Mouse (Mus musculus) kidney, embryonic 15.5 days (tissue): ENCODE data around the gene Rfx8. TPM values are rescaled to one million over a fixed set of nuclear protein-coding genes. Genes with fewer than 3 reads are reported as not detected.

Experiments
- ATAC-seq: fragments of 200-750 bp; cut with Nextera tagmentation; replicated peaks from 2 replicates; pipeline ENCODE4 v1.8.0; 2017; ENCODE audit warnings: moderate TSS enrichment; ENCODE audit not compliant: low FRiP score
- H3K27ac ChIP-seq: fragments of 300-500 bp; sonication (generic); 2 replicates; pipeline ENCODE4 v1.5.1; 2015; ENCODE audit warnings: mild to moderate bottlenecking, inconsistent platforms
- H3K27me3 ChIP-seq: fragments of 300-500 bp; sonication (generic); 2 replicates; pipeline ENCODE4 v1.6.1; 2015; ENCODE audit warnings: inconsistent platforms
- H3K36me3 ChIP-seq: fragments of 300-500 bp; sonication (generic); 2 replicates; pipeline ENCODE4 v1.6.1; 2015; ENCODE audit warnings: inconsistent platforms
- H3K4me1 ChIP-seq: fragments of 300-500 bp; sonication (generic); 2 replicates; pipeline ENCODE4 v1.6.1; 2015; ENCODE audit warnings: inconsistent platforms
- H3K4me2 ChIP-seq: fragments of 300-500 bp; sonication (generic); 2 replicates; pipeline ENCODE4 v1.6.1; 2015; ENCODE audit warnings: moderate library complexity, mild to moderate bottlenecking, inconsistent platforms
- H3K4me3 ChIP-seq: fragments of 300-500 bp; sonication (generic); replicated peaks from 2 replicates; pipeline ENCODE4 v1.5.1; 2015; ENCODE audit warnings: mild to moderate bottlenecking, inconsistent platforms
- H3K9ac ChIP-seq: fragments of 300-500 bp; sonication (generic); 2 replicates; pipeline ENCODE4 v1.6.1; 2015; ENCODE audit warnings: mild to moderate bottlenecking, inconsistent platforms
- H3K9me3 ChIP-seq: fragments of 300-500 bp; sonication (generic); replicated peaks from 2 replicates; pipeline ENCODE4 v1.6.1; 2016; ENCODE audit warnings: inconsistent platforms
- WGBS: fragments of 180-500 bp; shearing (Covaris S2); methylation state at CpG from one replicate; pipeline ENCODE4 v1.1.7; 2015; ENCODE audit warnings: mixed read lengths; 5-methylcytosine and 5-hydroxymethylcytosine counted together
- polyA plus RNA-seq: library from polyadenylated mRNA; unstranded; fragments of >200 nt; fragmentation: Nextera tagmentation; extraction: Ambion mirVana; gene quantifications from 2 replicates; pipeline ENCODE4 v1.2.1, GENCODE M21; 2015

Gene Rfx8
- polyA plus RNA-seq, 1 experiment from 2014 or later, result 0.51 TPM

GRCm38 (mm10) chr1:39710604-39711003, 10.2 kb downstream of the Rfx8 start:
- peaks cover 28% of the 10 kb centered on the region for H3K4me1 ChIP-seq
- no peak overlapping the region for H3K9ac ChIP-seq
- 59% methylated on average over 4 of the region's 4 CpGs for WGBS
- no peaks in the 10 kb centered on the region for H3K27me3 ChIP-seq
- H3K27ac ChIP-seq, result no peak overlapping the region
- no peaks in the 10 kb centered on the region for H3K9me3 ChIP-seq
- H3K4me3 ChIP-seq, result no peak overlapping the region
- ATAC-seq, result no peak
- no peak overlapping the region for H3K4me2 ChIP-seq
- no peaks in the 10 kb centered on the region for H3K36me3 ChIP-seq

DNA sequence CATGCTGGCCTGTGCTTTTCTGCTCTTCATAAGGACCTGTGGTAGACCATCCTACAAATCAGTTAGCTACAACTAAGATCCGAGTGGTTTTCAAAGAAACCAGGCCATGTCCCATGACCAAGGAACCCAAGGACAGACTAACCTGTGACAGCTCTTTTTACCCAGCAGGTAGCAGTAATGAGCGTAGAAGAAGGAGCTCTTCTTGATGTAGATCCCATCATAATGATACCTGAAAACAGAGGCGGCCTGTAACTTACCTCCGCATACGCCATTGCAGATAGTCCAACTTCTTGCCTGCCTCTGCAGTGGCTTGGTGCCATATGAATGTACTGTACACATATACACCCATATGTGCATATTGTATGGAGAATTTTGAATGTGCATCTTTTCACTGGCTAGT, 10.8 kb downstream of the Rfx8 start:
- H3K9ac ChIP-seq, result no peak overlapping the region
- H3K4me3 ChIP-seq, result no peak overlapping the region
- H3K27ac ChIP-seq, result no peak overlapping the region
- H3K36me3 ChIP-seq, result no peaks in the 10 kb centered on the region
- H3K27me3 ChIP-seq, result no peaks in the 10 kb centered on the region
- ATAC-seq, result no peak
- WGBS, result 95% methylated on average over 5 of the region's 5 CpGs
- H3K4me2 ChIP-seq, result no peak overlapping the region
- H3K9me3 ChIP-seq, result no peaks in the 10 kb centered on the region
- H3K4me1 ChIP-seq, result peaks cover 22% of the 10 kb centered on the region

- no peak overlapping the region for H3K27ac ChIP-seq
- no peak for ATAC-seq
- WGBS, result 89% methylated on average over 5 of the region's 5 CpGs
These were observed 12.0 kb downstream of the Rfx8 start for GRCm38 (mm10) chr1:39708778-39709177.

DNA sequence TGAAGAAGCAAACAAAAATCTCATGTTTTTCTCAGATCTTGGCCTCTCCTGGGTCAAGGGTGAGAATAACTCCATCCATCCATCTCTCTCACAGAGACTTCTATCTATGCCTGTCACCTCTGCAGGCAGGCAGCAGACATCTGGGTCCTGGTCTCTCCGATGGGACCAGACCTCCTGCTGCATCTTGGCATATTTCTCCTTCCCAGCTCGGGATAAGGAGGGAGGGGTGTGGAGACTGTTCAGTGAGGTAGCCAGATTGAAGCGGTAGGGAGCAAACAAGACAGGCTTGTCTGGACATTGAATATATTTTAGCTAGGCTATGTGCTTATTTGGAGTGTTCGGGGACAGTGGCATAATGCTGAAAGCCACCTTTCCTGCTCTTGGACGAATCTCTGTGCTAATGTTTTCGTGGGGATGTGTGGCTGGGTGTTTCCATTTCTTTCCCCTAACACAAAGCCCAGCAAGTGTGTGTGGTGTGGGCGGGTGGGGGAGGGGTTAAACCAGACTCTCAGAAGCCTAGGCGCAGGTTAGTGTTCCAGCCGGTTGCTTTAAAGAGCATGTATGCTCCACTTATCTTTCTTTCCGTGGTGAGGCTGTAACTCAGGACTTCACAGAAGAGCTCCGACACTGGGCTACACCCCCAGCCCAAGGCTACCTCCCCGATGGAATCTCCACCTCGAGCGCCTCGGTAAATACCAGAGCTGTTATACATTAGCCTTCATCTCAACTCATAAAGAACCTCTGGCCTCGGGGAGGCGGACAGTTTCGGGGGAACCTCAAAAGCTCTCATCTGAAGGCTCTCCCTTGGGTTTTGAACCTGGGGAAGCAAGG, 18.4 kb downstream of the Rfx8 start:
- Histone ChIP-seq H3K9ac (no peak overlapping the region), H3K36me3 (no peaks in the 10 kb centered on the region), H3K4me1 (peaks cover 62% of the 10 kb centered on the region), H3K27ac (peak overlapping the region; percentile 88), H3K4me3 (no peak overlapping the region), H3K27me3 (no peaks in the 10 kb centered on the region), H3K9me3 (no peaks in the 10 kb centered on the region), H3K4me2 (peak overlapping the region; percentile 38)
- 17% methylated on average over 18 of the region's 18 CpGs for WGBS
- ATAC-seq, result peak; percentile 69

More at GRCm38 (mm10) chr1:39708778-39709177, 12.0 kb downstream of the Rfx8 start:
- no peak overlapping the region for H3K4me3 ChIP-seq
- peaks cover 11% of the 10 kb centered on the region for H3K4me1 ChIP-seq
- H3K9ac ChIP-seq, result no peak overlapping the region
- no peaks in the 10 kb centered on the region for H3K36me3 ChIP-seq
- no peaks in the 10 kb centered on the region for H3K9me3 ChIP-seq
- no peak overlapping the region for H3K4me2 ChIP-seq
- no peaks in the 10 kb centered on the region for H3K27me3 ChIP-seq

DNA sequence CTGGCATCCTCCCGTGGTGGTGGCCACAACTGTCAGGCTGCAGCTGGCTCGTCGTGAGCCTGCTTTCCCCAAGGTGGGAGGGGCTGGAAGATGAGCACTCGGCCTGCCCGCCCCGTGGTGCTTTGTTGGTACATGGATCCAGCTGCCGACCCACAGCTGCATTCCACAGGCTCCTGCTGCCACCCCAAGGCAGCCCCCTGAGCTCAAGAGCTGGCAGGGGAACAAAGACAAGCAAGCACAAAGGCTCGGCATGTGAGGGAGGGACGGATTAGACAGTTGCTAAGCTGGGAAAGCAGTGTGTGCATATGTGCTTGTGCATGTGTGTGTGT, 19.6 kb downstream of the Rfx8 start:
- H3K4me2 ChIP-seq, result peak overlapping the region; percentile 21
- ATAC-seq, result peak; percentile 5; the same call in 1 of the 2 replicates

DNA sequence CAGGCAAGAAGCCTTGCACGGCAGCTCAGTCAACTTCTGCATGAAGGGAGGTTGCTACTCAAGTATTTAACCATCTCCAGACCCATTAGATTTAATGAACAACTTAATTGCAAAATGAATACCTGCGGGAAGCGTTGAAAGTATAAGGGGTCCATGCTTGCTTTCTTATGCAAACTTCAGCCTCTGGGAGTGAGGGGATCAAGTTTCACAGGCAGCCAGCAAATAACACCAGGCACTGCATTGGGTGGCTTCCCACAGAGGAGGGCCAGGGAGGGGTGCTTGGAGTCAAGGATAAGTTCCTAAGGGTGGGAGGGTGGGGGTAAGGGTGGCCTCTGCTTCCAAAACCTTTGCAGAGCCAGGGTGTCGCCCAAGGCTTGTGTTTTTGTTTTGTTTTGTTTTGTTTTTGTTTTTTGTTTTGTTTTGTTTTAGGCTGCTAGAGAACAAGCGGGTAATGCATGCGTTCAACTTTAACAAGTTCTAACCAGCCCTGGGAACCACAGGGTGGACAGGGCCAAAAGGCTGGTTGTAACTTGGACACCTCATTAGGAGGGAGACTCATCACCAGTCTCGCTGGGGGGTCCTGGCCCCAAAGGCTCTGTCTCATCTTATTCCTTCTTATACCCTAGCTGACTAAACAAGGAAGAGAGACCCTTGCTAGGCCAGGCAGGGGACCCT, 20.1 kb downstream of the Rfx8 start:
- H3K27me3 ChIP-seq, result no peaks in the 10 kb centered on the region
- no peak overlapping the region for H3K4me3 ChIP-seq
- H3K27ac ChIP-seq, result peak overlapping the region; percentile 80
- H3K9ac ChIP-seq, result no peak overlapping the region
- H3K4me1 ChIP-seq, result peaks cover 70% of the 10 kb centered on the region
- H3K4me2 ChIP-seq, result peak overlapping the region; percentile 21
- H3K36me3 ChIP-seq, result no peaks in the 10 kb centered on the region
- 15% methylated on average over 7 of the region's 7 CpGs for WGBS
- no peaks in the 10 kb centered on the region for H3K9me3 ChIP-seq
- ATAC-seq, result peak; percentile 78

More for the DNA sequence above, 19.6 kb downstream of the Rfx8 start:
- peaks cover 67% of the 10 kb centered on the region for H3K4me1 ChIP-seq
- peak overlapping the region; percentile 80 for H3K27ac ChIP-seq
- H3K27me3 ChIP-seq, result no peaks in the 10 kb centered on the region
- WGBS, result 6% methylated on average over 9 of the region's 9 CpGs
- H3K9me3 ChIP-seq, result no peaks in the 10 kb centered on the region
- H3K9ac ChIP-seq, result no peak overlapping the region
- H3K4me3 ChIP-seq, result no peak overlapping the region
- no peaks in the 10 kb centered on the region for H3K36me3 ChIP-seq

- no peak for ATAC-seq
- no peak overlapping the region for H3K4me2 ChIP-seq
- H3K9me3 ChIP-seq, result no peaks in the 10 kb centered on the region
- no peaks in the 10 kb centered on the region for H3K27me3 ChIP-seq
- 28% methylated on average over 6 of the region's 6 CpGs for WGBS
- peaks cover 79% of the 10 kb centered on the region for H3K4me1 ChIP-seq
- no peak overlapping the region for H3K9ac ChIP-seq
- H3K4me3 ChIP-seq, result no peak overlapping the region
- peak overlapping the region; percentile 15; the same call in 1 of the 2 replicates for H3K27ac ChIP-seq
- H3K36me3 ChIP-seq, result no peaks in the 10 kb centered on the region
These were observed 22.3 kb downstream of the Rfx8 start for GRCm38 (mm10) chr1:39698456-39698855.

DNA sequence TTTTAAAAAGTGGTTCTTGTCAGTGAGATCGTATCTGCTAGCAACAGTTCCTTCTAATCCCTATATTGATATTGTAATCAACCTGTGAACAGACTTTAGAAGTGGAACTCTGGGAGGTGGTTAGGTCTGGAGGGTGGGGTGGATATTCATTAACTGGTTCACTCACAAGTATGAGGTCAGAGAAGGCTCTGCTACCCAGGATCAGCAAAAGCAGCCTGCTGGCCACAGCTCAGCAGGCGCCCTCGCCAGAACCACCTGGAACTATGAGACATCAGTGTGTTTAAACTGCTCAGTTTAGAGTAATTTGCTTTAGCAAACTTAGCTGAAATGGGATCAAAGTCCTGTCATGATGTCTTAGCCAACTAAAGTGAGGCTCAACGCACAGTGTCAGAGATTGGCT, 25.6 kb downstream of the Rfx8 start:
- H3K4me2 ChIP-seq, result no peak overlapping the region

DNA sequence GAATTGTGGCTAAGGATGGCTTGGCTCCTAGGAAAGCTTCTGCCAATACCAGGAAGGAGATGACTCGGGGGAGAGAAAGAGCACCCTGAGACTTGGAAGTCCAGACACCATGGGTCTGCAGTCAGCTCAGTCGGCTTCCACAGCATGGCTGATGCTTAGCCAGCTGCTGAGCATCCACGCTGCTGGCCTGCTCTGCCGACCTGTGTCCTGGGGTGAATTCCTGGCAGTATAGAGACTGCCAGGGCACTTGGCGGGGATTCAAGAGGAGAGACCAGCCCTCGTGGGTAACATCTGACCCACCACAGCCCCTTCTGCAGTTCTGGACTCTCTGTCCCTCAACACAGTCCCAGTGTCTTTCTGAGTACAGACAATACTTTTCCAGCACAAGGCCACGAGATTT, 26.0 kb downstream of the Rfx8 start:
- no peak for ATAC-seq
- Histone ChIP-seq H3K4me2 (no peak overlapping the region), H3K4me1 (peaks cover 53% of the 10 kb centered on the region), H3K27ac (0 out of 2 replicates have a peak overlapping the region, but pooled peaks have one; percentile 4), H3K27me3 (no peaks in the 10 kb centered on the region), H3K9ac (no peak overlapping the region), H3K36me3 (no peaks in the 10 kb centered on the region), H3K4me3 (no peak overlapping the region), H3K9me3 (no peaks in the 10 kb centered on the region)
- 57% methylated on average over 7 of the region's 7 CpGs for WGBS

More for the DNA sequence above, 25.6 kb downstream of the Rfx8 start:
- Histone ChIP-seq H3K27ac (peak overlapping the region; percentile 59), H3K27me3 (no peaks in the 10 kb centered on the region), H3K4me1 (peaks cover 57% of the 10 kb centered on the region), H3K9ac (no peak overlapping the region), H3K9me3 (no peaks in the 10 kb centered on the region), H3K36me3 (no peaks in the 10 kb centered on the region), H3K4me3 (no peak overlapping the region)
- peak; percentile 70 for ATAC-seq
- WGBS, result 76% methylated on average over 4 of the region's 4 CpGs

GRCm38 (mm10) chr1:39691974-39692373, 28.8 kb downstream of the Rfx8 start:
- ATAC-seq, result no peak
- peaks cover 39% of the 10 kb centered on the region for H3K4me1 ChIP-seq
- 57% methylated on average over 3 of the region's 3 CpGs for WGBS

GRCm38 (mm10) chr1:39691061-39691460, 29.7 kb downstream of the Rfx8 start:
- Histone ChIP-seq H3K9ac (no peak overlapping the region), H3K9me3 (no peaks in the 10 kb centered on the region), H3K36me3 (no peaks in the 10 kb centered on the region), H3K4me3 (no peak overlapping the region), H3K27ac (no peak overlapping the region), H3K4me2 (no peak overlapping the region), H3K4me1 (peaks cover 41% of the 10 kb centered on the region), H3K27me3 (no peaks in the 10 kb centered on the region)
- 43% methylated on average over 4 of the region's 4 CpGs for WGBS
- no peak for ATAC-seq

More at GRCm38 (mm10) chr1:39691974-39692373, 28.8 kb downstream of the Rfx8 start:
- Histone ChIP-seq H3K9ac (no peak overlapping the region), H3K27me3 (no peaks in the 10 kb centered on the region), H3K4me3 (no peak overlapping the region), H3K36me3 (no peaks in the 10 kb centered on the region), H3K27ac (no peak overlapping the region), H3K4me2 (no peak overlapping the region), H3K9me3 (no peaks in the 10 kb centered on the region)

GRCm38 (mm10) chr1:39688573-39688972, 32.2 kb downstream of the Rfx8 start:
- Histone ChIP-seq H3K4me2 (no peak overlapping the region), H3K4me3 (no peak overlapping the region), H3K9ac (no peak overlapping the region), H3K27ac (no peak overlapping the region), H3K27me3 (no peaks in the 10 kb centered on the region), H3K36me3 (no peaks in the 10 kb centered on the region), H3K9me3 (no peaks in the 10 kb centered on the region), H3K4me1 (peaks cover 27% of the 10 kb centered on the region)
- 76% methylated on average over 6 of the region's 6 CpGs for WGBS
- ATAC-seq, result no peak
